Mouse (Mus musculus): ENCODE data around the gene Ccnjl. TPM values are rescaled to one million over a fixed set of nuclear protein-coding genes. Genes with fewer than 3 reads are reported as not detected.

Ccnjl gene
- polyA plus RNA-seq, 1 experiment from 2014 or later: 28.0 TPM

DNA sequence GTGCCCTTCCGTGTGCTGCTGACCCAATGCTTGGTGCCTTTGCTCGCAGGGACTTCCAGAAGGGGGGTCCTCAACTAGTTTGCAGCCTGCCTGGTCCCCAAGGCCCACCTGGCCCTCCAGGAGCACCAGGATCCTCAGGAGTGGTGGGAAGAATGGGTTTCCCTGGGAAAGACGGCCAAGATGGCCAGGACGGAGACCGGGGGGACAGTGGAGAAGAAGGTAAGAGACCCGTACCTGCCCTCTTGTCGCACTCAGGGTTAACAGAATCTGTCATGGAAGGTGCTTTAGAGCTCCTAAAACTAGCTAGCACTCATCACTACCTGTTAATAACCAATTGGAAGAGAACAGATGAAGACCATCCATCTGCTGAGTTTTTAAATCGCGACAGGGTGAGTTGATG lies 42.7 kb upstream of the Ccnjl start:
- no peak overlapping the region for H3K9ac ChIP-seq (replicated peaks; ENCODE audit: low read length)
- no peaks in the 10 kb centered on the region for H3K27me3 ChIP-seq (ENCODE audit: control insufficient read depth, insufficient read depth, low read length)
- H3K4me2 ChIP-seq (ENCODE audit: low read depth, low read length): no peak overlapping the region
- no peaks in the 10 kb centered on the region; the same call in 1 of the 2 replicates for H3K4me1 ChIP-seq (ENCODE audit: control insufficient read depth, insufficient read depth, low read length)
- H3K27ac ChIP-seq (replicated peaks; ENCODE audit: low read depth, low read length): no peak overlapping the region
- DNase-seq (ENCODE audit: low spot score): no peak
- H3K9me3 ChIP-seq (replicated peaks; ENCODE audit: control insufficient read depth, low read length): no peaks in the 10 kb centered on the region
- H3K4me3 ChIP-seq (ENCODE audit: low read depth, low read length): no peak overlapping the region
- H3K36me3 ChIP-seq (replicated peaks; ENCODE audit: control insufficient read depth, insufficient read depth, low read depth, low read length): no peaks in the 10 kb centered on the region
- ATAC-seq (replicated peaks; ENCODE audit: insufficient number of reproducible peaks, low FRiP score, low TSS enrichment, low read depth): no peak
- 90% methylated on average over 9 of the region's 9 CpGs for WGBS

GRCm38 (mm10) chr11:43492663-43493062 lies 35.9 kb upstream of the Ccnjl start:
- ATAC-seq (replicated peaks; ENCODE audit: insufficient number of reproducible peaks, low FRiP score, low TSS enrichment, low read depth): no peak
- WGBS: 28% methylated on average over 7 of the region's 7 CpGs
- Histone ChIP-seq H3K9me3 (replicated peaks; ENCODE audit: control insufficient read depth, low read length) (no peaks in the 10 kb centered on the region), H3K4me2 (ENCODE audit: low read depth, low read length) (no peak overlapping the region), H3K27ac (replicated peaks; ENCODE audit: low read depth, low read length) (no peak overlapping the region), H3K27me3 (ENCODE audit: control insufficient read depth, insufficient read depth, low read length) (no peaks in the 10 kb centered on the region), H3K4me3 (ENCODE audit: low read depth, low read length) (no peak overlapping the region), H3K4me1 (ENCODE audit: control insufficient read depth, insufficient read depth, low read length) (no peaks in the 10 kb centered on the region), H3K9ac (replicated peaks; ENCODE audit: low read length) (no peak overlapping the region), H3K36me3 (replicated peaks; ENCODE audit: control insufficient read depth, insufficient read depth, low read depth, low read length) (no peaks in the 10 kb centered on the region)
- DNase-seq (ENCODE audit: low spot score): peak; percentile 78

GRCm38 (mm10) chr11:43493815-43494409 lies 34.7 kb upstream of the Ccnjl start:
- H3K9me3 ChIP-seq (replicated peaks; ENCODE audit: control insufficient read depth, low read length): no peaks in the 10 kb centered on the region
- H3K4me3 ChIP-seq (ENCODE audit: low read depth, low read length): no peak overlapping the region
- no peaks in the 10 kb centered on the region for H3K27me3 ChIP-seq (ENCODE audit: control insufficient read depth, insufficient read depth, low read length)
- no peak overlapping the region for H3K27ac ChIP-seq (replicated peaks; ENCODE audit: low read depth, low read length)
- no peaks in the 10 kb centered on the region for H3K36me3 ChIP-seq (replicated peaks; ENCODE audit: control insufficient read depth, insufficient read depth, low read depth, low read length)
- ATAC-seq (replicated peaks; ENCODE audit: insufficient number of reproducible peaks, low FRiP score, low TSS enrichment, low read depth) (peak; percentile 76; the same call in 1 of the 2 replicates), DNase-seq (ENCODE audit: low spot score) (peak; percentile 88)
- H3K4me1 ChIP-seq (ENCODE audit: control insufficient read depth, insufficient read depth, low read length): no peaks in the 10 kb centered on the region
- no peak overlapping the region for H3K4me2 ChIP-seq (ENCODE audit: low read depth, low read length)
- no peak overlapping the region for H3K9ac ChIP-seq (replicated peaks; ENCODE audit: low read length)
- whole genome bisulfite sequencing: 20% methylated on average over 6 of the region's 6 CpGs

- H3K27me3 ChIP-seq (ENCODE audit: control insufficient read depth, insufficient read depth, low read length): no peaks in the 10 kb centered on the region
- H3K4me1 ChIP-seq (ENCODE audit: control insufficient read depth, insufficient read depth, low read length): no peaks in the 10 kb centered on the region
- 51% methylated on average over 8 of the region's 8 CpGs for WGBS
- ATAC-seq (replicated peaks; ENCODE audit: insufficient number of reproducible peaks, low FRiP score, low TSS enrichment, low read depth) (no peak), DNase-seq (ENCODE audit: low spot score) (peak; percentile 31)
- no peaks in the 10 kb centered on the region for H3K9me3 ChIP-seq (replicated peaks; ENCODE audit: control insufficient read depth, low read length)
- no peak overlapping the region for H3K27ac ChIP-seq (replicated peaks; ENCODE audit: low read depth, low read length)
- no peak overlapping the region for H3K9ac ChIP-seq (replicated peaks; ENCODE audit: low read length)
- no peak overlapping the region for H3K4me3 ChIP-seq (ENCODE audit: low read depth, low read length)
- H3K36me3 ChIP-seq (replicated peaks; ENCODE audit: control insufficient read depth, insufficient read depth, low read depth, low read length): no peaks in the 10 kb centered on the region
- no peak overlapping the region for H3K4me2 ChIP-seq (ENCODE audit: low read depth, low read length)
These were observed 33.5 kb upstream of the Ccnjl start for GRCm38 (mm10) chr11:43495037-43495436.

DNA sequence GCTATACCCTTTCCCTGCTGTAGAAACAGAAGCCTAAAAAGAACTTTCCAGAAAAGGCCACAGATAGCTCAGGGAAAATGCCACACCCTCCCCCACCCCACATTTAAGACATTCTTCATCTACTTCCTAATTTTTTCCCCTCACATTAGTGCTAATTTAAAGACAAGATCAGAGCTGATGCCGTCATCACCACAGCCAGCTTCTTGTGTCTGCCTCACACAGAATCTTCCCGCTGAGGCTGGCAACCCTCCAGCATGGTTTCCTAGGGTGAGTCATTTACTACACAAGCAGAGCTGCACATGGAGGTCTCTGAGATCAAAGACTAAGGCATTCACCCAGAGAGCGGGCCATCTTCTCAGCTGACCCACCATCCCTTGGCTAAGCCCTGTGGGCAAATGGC lies 33.1 kb upstream of the Ccnjl start:
- WGBS: 80% methylated on average over 3 of the region's 3 CpGs
- no peaks in the 10 kb centered on the region for H3K36me3 ChIP-seq (replicated peaks; ENCODE audit: control insufficient read depth, insufficient read depth, low read depth, low read length)
- no peaks in the 10 kb centered on the region for H3K4me1 ChIP-seq (ENCODE audit: control insufficient read depth, insufficient read depth, low read length)
- H3K4me2 ChIP-seq (ENCODE audit: low read depth, low read length): no peak overlapping the region
- no peak overlapping the region for H3K9ac ChIP-seq (replicated peaks; ENCODE audit: low read length)
- no peaks in the 10 kb centered on the region for H3K9me3 ChIP-seq (replicated peaks; ENCODE audit: control insufficient read depth, low read length)
- no peak overlapping the region for H3K4me3 ChIP-seq (ENCODE audit: low read depth, low read length)
- no peak for DNase-seq (ENCODE audit: low spot score)
- H3K27ac ChIP-seq (replicated peaks; ENCODE audit: low read depth, low read length): no peak overlapping the region
- H3K27me3 ChIP-seq (ENCODE audit: control insufficient read depth, insufficient read depth, low read length): no peaks in the 10 kb centered on the region
- no peak for ATAC-seq (replicated peaks; ENCODE audit: insufficient number of reproducible peaks, low FRiP score, low TSS enrichment, low read depth)

DNA sequence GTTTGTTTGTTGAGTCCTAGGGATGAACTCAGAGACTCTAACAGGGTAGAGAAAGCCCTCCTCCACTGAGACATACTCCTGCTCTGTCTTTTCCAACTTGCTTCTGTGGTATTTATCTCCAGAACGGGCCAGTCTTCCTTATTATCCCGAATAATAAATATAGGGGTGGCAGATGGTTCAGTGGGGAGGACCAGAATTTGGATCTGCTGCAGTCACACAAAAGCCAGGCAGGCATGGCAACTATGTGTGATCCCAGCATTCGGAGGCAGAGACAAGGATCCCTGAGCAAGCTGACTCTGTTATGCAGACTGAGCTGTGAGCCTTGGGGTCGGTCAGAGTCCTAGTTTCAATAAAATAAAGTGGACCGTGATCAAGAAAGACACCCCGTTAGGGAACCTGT lies 27.3 kb upstream of the Ccnjl start:
- no peak overlapping the region for H3K4me3 ChIP-seq (ENCODE audit: low read depth, low read length)
- no peaks in the 10 kb centered on the region for H3K36me3 ChIP-seq (replicated peaks; ENCODE audit: control insufficient read depth, insufficient read depth, low read depth, low read length)
- ATAC-seq (replicated peaks; ENCODE audit: insufficient number of reproducible peaks, low FRiP score, low TSS enrichment, low read depth) (no peak), DNase-seq (ENCODE audit: low spot score) (no peak)
- H3K9ac ChIP-seq (replicated peaks; ENCODE audit: low read length): no peak overlapping the region
- H3K27ac ChIP-seq (replicated peaks; ENCODE audit: low read depth, low read length): no peak overlapping the region
- no peaks in the 10 kb centered on the region for H3K9me3 ChIP-seq (replicated peaks; ENCODE audit: control insufficient read depth, low read length)
- WGBS: 88% methylated on average over 6 of the region's 6 CpGs
- no peaks in the 10 kb centered on the region for H3K27me3 ChIP-seq (ENCODE audit: control insufficient read depth, insufficient read depth, low read length)
- no peak overlapping the region for H3K4me2 ChIP-seq (ENCODE audit: low read depth, low read length)
- no peaks in the 10 kb centered on the region for H3K4me1 ChIP-seq (ENCODE audit: control insufficient read depth, insufficient read depth, low read length)

DNA sequence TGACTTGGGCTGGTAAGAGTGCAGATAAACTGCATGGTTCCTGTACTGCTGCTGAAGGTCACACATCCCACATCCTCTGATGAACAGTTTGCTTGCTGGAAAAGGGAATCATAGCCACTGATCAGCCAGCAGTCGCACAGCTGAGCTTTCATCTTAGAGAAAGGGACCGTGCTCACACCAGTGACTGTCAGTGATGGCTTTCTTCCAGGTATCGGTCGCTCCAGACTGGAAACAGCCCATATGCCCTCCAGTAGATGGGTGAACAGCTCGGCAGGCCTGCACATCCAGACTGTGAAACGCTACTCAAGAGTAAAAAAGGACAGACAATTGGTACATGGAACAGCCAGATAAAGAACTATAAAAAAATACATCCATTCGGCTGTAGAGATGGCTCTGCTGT lies 23.4 kb upstream of the Ccnjl start:
- no peak for DNase-seq (ENCODE audit: low spot score)
- no peak overlapping the region for H3K4me3 ChIP-seq (ENCODE audit: low read depth, low read length)
- H3K9ac ChIP-seq (replicated peaks; ENCODE audit: low read length): no peak overlapping the region
- no peaks in the 10 kb centered on the region for H3K27me3 ChIP-seq (ENCODE audit: control insufficient read depth, insufficient read depth, low read length)
- H3K4me2 ChIP-seq (ENCODE audit: low read depth, low read length): no peak overlapping the region
- H3K27ac ChIP-seq (replicated peaks; ENCODE audit: low read depth, low read length): no peak overlapping the region
- H3K9me3 ChIP-seq (replicated peaks; ENCODE audit: control insufficient read depth, low read length): no peaks in the 10 kb centered on the region
- no peaks in the 10 kb centered on the region for H3K4me1 ChIP-seq (ENCODE audit: control insufficient read depth, insufficient read depth, low read length)
- no peaks in the 10 kb centered on the region for H3K36me3 ChIP-seq (replicated peaks; ENCODE audit: control insufficient read depth, insufficient read depth, low read depth, low read length)
- WGBS: 92% methylated on average over 7 of the region's 7 CpGs
- no peak for ATAC-seq (replicated peaks; ENCODE audit: insufficient number of reproducible peaks, low FRiP score, low TSS enrichment, low read depth)

DNA sequence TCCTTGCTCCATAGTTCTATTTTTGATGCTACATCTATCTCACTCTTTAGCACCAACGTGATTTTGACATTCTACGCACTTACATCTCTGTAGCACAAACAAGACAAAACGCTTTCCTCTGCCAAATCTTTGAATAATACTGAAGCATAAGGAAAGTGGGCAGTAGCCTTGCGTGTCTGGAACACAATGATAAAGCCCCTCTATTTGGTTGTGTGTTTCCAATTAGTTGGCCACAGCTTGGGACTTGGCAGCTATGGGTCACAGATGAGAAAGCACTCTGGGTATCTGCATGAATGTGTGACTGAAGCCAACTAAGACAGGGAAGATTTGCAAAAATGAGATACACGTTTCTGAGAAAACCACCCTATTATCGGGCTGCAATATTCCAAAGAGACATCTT lies 20.6 kb upstream of the Ccnjl start:
- no peaks in the 10 kb centered on the region for H3K27me3 ChIP-seq (ENCODE audit: control insufficient read depth, insufficient read depth, low read length)
- DNase-seq (ENCODE audit: low spot score) (no peak), ATAC-seq (replicated peaks; ENCODE audit: insufficient number of reproducible peaks, low FRiP score, low TSS enrichment, low read depth) (no peak)
- 86% methylated on average over 6 of the region's 6 CpGs for whole genome bisulfite sequencing
- no peaks in the 10 kb centered on the region for H3K36me3 ChIP-seq (replicated peaks; ENCODE audit: control insufficient read depth, insufficient read depth, low read depth, low read length)
- no peaks in the 10 kb centered on the region for H3K9me3 ChIP-seq (replicated peaks; ENCODE audit: control insufficient read depth, low read length)
- no peak overlapping the region for H3K4me2 ChIP-seq (ENCODE audit: low read depth, low read length)
- H3K27ac ChIP-seq (replicated peaks; ENCODE audit: low read depth, low read length): no peak overlapping the region
- H3K4me1 ChIP-seq (ENCODE audit: control insufficient read depth, insufficient read depth, low read length): no peaks in the 10 kb centered on the region
- H3K9ac ChIP-seq (replicated peaks; ENCODE audit: low read length): no peak overlapping the region
- no peak overlapping the region for H3K4me3 ChIP-seq (ENCODE audit: low read depth, low read length)
